Mouse (Mus musculus): ENCODE measurements at regions not wholly inside any gene's neighbourhood (a gene's known extent, or its start where the extent isn't known, plus 50 kb on each side); places are given as distances from the start of the nearest gene placed in this dataset.
A peak's percentile ranks its signal among the peaks of the same experiment; 100 is the strongest.

DNA sequence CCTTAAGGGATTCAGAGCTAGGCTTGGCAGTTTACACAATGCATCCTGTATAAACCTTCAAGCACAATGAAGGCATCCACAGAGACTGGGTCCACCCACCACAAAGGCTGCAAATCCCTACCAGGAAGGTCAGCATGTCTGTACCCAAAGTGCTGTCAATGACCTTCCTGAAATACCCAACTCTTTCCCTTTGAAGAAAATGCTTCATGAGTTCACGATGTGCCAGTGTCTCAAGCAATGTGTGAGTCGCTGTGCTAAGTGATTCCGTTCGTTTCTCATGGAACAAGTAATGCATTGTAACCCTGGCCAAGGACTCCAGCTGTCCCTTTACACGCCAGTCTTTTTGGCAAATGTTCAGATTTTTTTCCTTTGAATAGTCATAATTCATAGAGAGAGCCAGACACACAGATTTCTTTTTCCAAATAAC is 305.4 kb upstream of the Xrcc4 start:
- no peak for ATAC-seq (replicated peaks; ENCODE audit: low read depth, poor library complexity, severe bottlenecking)

DNA sequence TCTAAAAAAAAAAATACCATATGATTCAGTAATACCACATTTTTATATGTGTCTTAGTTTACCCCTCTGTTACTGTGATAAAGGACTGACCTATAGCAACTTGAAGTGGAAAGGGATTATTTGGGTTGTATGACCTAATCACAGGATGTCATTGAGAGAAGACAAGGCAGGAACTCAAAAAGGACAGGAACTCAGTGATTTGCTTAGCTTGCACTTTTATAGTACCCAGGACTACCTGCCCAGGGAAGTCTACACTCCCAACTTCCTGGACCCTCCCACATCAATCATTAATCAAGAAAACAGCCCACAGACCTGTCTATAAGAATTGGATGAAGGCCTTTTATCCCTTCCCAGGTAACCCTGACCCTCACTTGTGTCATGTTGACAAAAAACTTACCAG is 303.0 kb upstream of the Xrcc4 start:
- ATAC-seq (replicated peaks; ENCODE audit: low read depth, poor library complexity, severe bottlenecking) = no peak

DNA sequence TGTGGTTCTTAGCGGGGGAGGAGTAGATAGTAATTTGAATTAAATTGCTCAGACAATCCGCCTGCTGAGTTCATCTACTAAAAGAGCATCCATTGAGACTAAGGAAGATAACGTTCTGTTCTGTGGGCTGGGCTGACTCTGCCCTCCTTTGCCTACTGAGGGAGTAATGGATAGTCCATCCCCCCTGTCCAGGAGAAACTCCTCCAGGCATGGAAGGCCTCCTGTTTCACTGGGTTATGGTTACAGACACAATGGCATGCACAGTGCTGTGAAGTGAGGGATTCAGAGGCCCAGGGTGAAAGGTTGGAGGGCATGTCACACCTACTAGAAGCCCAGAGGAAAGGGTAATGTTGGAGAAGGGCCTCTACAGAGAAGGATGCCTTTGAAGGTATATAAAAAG is 287.2 kb upstream of the Xrcc4 start:
- ATAC-seq (replicated peaks; ENCODE audit: low read depth, poor library complexity, severe bottlenecking) = no peak

DNA sequence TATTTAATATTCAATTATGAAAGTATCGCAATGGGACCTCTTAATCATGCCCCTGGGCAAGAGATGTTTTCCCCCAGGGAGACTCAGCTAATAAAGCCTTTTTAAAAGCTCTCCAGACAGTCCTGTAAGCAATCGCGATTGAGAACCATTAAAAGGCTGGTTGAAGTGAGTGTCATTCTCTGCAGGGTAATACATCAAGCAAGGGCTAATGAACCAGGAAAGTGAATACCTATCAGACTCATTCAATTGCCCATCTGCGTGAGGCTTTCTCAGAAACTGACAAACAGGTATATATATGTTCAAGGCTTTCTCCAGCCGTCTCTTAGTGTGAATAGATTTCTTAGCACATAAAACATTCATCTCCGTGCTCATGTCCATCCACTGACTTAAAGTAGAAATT is 286.8 kb upstream of the Xrcc4 start:
- no peak for ATAC-seq (replicated peaks; ENCODE audit: low read depth, poor library complexity, severe bottlenecking)

GRCm38 (mm10) chr13:90371415-90372150 is 282.2 kb upstream of the Xrcc4 start:
- no peak for ATAC-seq (replicated peaks; ENCODE audit: low read depth, poor library complexity, severe bottlenecking)

- no peak for ATAC-seq (replicated peaks; ENCODE audit: low read depth, poor library complexity, severe bottlenecking)
Observed at GRCm38 (mm10) chr13:90370746-90371414, 281.5 kb upstream of the Xrcc4 start.

- peak; percentile 82 for ATAC-seq (replicated peaks; ENCODE audit: low read depth, poor library complexity, severe bottlenecking)
Observed at GRCm38 (mm10) chr13:90364518-90365027, 275.2 kb upstream of the Xrcc4 start.

DNA sequence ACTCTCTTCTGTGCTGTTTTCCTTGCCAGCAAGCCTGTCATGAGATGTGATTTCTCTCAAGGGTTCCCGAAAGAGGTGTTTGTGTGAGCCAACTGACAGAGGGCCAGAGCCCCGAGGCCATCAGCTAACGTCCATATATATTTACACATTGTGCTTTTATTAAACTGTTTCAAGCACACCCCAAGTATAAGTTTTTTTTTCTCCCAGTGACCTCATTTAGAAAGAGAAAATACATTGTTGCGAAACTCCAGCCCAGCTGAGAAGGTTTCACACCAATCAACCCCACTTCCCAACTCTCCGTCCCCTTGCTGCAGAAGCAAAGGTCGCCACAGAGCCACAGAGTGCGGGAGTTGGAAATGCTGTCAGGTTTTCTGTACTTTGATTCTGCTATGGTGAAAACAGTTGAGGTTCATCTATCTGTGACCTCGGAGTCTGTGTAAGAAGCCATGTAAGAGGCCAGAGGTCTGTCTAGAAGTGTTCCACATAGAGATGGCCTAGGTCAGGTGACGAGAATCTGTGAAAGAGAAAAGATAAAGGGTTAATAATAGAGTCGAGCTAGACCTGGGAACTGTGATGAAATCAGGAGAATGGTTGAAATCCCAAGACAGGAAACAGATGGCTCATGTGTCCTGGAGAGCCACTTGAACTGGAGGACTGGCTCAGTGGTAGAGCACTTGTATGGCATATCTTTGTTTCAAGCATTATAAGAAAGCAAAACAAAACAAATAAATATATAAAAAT is 270.6 kb upstream of the Xrcc4 start:
- ATAC-seq (replicated peaks; ENCODE audit: low read depth, poor library complexity, severe bottlenecking) = peak; percentile 52; the same call in 1 of the 2 replicates

DNA sequence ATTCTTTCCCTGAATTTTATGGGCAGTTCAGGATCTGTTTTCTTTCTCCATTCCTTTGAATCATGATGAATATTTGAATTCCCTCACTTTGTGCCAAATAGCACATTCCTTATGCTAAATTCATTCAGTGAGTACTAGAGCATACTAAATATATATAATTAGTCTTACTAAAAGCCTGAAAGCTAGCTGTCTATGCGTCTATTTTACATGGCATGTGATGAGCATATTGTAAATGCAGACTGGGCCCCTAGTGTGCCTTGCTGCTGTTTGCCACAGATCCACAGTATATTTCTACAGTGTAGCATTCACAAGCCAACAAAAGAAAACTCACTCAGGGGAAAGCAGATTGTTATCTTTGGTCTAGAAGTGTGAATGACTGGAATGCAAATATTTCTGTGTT is 268.7 kb upstream of the Xrcc4 start:
- ATAC-seq (replicated peaks; ENCODE audit: low read depth, poor library complexity, severe bottlenecking) = no peak

GRCm38 (mm10) chr13:90355602-90356001 is 266.2 kb upstream of the Xrcc4 start:
- ATAC-seq (replicated peaks; ENCODE audit: low read depth, poor library complexity, severe bottlenecking) = no peak

- ATAC-seq (replicated peaks; ENCODE audit: low read depth, poor library complexity, severe bottlenecking) = 0 out of 2 replicates have a peak, but pooled peaks have one; percentile 36
Observed at GRCm38 (mm10) chr13:90342823-90343222, 253.4 kb upstream of the Xrcc4 start.

GRCm38 (mm10) chr13:90341597-90342212 is 252.3 kb upstream of the Xrcc4 start:
- ATAC-seq (replicated peaks; ENCODE audit: low read depth, poor library complexity, severe bottlenecking) = no peak

GRCm38 (mm10) chr13:90340647-90341160 is 251.3 kb upstream of the Xrcc4 start:
- no peak for ATAC-seq (replicated peaks; ENCODE audit: low read depth, poor library complexity, severe bottlenecking)

DNA sequence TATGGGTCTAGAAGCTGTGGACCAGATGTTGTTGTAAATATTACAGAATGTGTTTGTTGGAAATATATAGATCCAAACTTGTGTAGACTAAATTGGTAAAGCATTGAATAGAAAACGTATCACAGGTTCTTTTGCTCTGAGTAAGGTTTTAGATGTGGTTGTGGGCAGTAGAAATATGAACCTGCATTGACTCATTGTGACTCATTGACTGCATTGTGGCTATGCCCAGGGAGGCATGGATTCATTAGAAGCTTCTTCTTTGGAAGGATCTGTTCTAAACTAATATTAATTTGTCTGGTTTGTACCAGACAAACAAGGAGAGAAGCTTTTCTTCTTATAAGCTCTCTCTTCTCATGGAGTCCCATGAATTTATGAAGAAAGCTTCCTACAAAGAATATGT is 248.2 kb upstream of the Xrcc4 start:
- ATAC-seq (replicated peaks; ENCODE audit: low read depth, poor library complexity, severe bottlenecking) = no peak

DNA sequence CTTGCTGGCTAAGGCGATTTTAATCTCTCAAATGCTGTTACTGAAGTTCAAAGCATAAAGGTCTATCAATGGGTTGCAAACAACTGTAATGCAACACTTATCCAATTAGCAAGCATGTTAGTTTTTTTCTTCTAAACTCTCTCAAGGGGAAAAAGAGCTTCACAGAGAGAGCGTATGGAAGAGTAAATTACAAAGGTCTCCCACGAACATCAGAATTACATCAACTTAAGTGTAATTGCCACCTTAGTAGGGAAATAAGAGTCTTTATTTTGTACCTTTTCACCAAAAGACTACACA is 246.3 kb upstream of the Xrcc4 start:
- no peak for ATAC-seq (replicated peaks; ENCODE audit: low read depth, poor library complexity, severe bottlenecking)

GRCm38 (mm10) chr13:90334934-90335740 is 245.7 kb upstream of the Xrcc4 start:
- no peak for ATAC-seq (replicated peaks; ENCODE audit: low read depth, poor library complexity, severe bottlenecking)

GRCm38 (mm10) chr13:90334286-90334685 is 244.9 kb upstream of the Xrcc4 start:
- ATAC-seq (replicated peaks; ENCODE audit: low read depth, poor library complexity, severe bottlenecking) = no peak

GRCm38 (mm10) chr13:90325226-90325625 is 235.8 kb upstream of the Xrcc4 start:
- no peak for ATAC-seq (replicated peaks; ENCODE audit: low read depth, poor library complexity, severe bottlenecking)

DNA sequence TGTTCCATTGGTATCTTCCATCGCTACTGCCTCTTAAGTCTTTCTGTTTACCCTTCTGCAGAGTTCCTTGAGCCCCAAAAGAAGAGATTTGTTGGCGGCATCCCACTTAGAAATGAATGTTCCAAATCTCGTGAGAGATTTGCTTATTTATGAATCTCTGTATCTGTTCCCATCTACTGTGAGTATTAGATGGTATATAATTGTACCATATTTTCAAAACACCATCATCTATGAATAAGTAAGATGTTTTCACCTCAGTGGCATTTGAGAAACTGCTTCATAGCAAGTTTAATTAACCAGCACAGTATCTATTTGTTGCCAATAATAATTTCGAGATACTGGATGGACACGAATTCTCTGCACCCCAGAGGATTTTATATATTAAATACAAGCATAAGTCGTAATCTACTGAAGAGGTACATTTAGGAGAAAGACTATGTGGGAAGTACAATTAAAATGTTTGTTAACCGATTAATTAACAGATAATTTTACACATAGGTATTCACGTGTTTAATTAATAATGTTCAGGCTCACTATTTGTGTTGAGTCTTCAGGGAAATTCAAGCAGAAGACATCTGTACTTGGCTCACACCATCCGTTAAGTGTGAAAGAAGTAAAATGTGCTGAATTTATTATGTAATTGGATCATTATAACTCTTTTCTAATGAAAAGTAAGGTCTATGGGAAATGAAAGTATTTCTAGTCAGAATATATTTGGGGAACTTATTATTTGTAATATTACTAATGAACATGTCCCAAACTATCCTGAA is 224.0 kb upstream of the Xrcc4 start:
- no peak for ATAC-seq (replicated peaks; ENCODE audit: low read depth, poor library complexity, severe bottlenecking)

Measured in common myeloid progenitor, adult 5-6 weeks (primary cell).